19 mouse cellular contexts compared by ENCODE assay signal in genomic region chr19:21660734-21661133, GRCm38 (mm10). TPM values are rescaled to one million over a fixed set of nuclear protein-coding genes. Genes with fewer than 3 reads are reported as not detected.
DNase-seq lines count a peak whose midpoint lies in the region; ATAC-seq and TF ChIP-seq lines count a peak whose summit lies in the region.
"Had no signal": no experiment of that assay in that cellular context is flagged by ENCODE, and none has a peak within 500 bp of the region (broad histone marks: within the 10 kb centered on the region; RNA-seq: fewer than 3 reads in every experiment).

No protein-coding gene starts in this region.

- no peaks in the 10 kb centered on the region for H3K27me3 ChIP-seq in cerebellum, adult 2 months (ENCODE audit: control insufficient read depth, insufficient read depth, low read length)
- H3K27me3 ChIP-seq in forebrain, embryonic 12.5 days: no peaks in the 10 kb centered on the region
- H3K27me3 ChIP-seq: embryonic facial prominence, embryonic 13.5 days; embryonic facial prominence, embryonic 15.5 days had no signal

- ATAC-seq in forebrain, embryonic 12.5 days (ENCODE audit: low FRiP score): no peak
- ATAC-seq: forebrain, embryonic 14.5 days; forebrain, embryonic 16.5 days had no signal

- H3K4me2 ChIP-seq in forebrain, embryonic 12.5 days: no peak overlapping the region
- H3K4me2 ChIP-seq: embryonic facial prominence, embryonic 13.5 days; embryonic facial prominence, embryonic 15.5 days had no signal

- WGBS in cerebellum, adult 2 months: 2% methylated on average over 1 of the region's 1 CpGs
- 92% methylated on average over 1 of the region's 1 CpGs for whole genome bisulfite sequencing in forebrain, embryonic 12.5 days

- peak in 1 of 2 experiments; percentile 37 for DNase-seq in cerebellum, adult 2 months
- no peak for DNase-seq in cerebellum, postnatal 10 days
- no peak for DNase-seq in layer of hippocampus, adult 2 months (ENCODE audit: low spot score in 2 of 2)
- DNase-seq in layer of hippocampus, adult 18-20 months (ENCODE audit: low spot score in 2 of 2): no peak
- peak; percentile 48 for DNase-seq in Muller cell, postnatal 12 days (ENCODE audit: inconsistent ontology term)
- no peak for DNase-seq in heart, adult 9 months (ENCODE audit: low spot score in 2 of 2)
- DNase-seq: adrenal gland, adult 2 months; adrenal gland, postnatal 10 days; adrenal gland, postnatal 25 days; cerebellum, adult 11 months; cerebellum, adult 18-20 months; cerebellum, adult 9-10 months; cerebellum, postnatal 14 days had no signal

- no peak for TF ChIP-seq POLR2A in cerebellum, adult 2 months (IDR thresholded peaks at IDR 0.05; ENCODE audit: borderline replicate concordance, insufficient read depth, low read length)
- no peak for TF ChIP-seq POLR2A in embryonic fibroblast, embryonic 13.5 days (IDR thresholded peaks at IDR 0.05; ENCODE audit: low read depth, low read length)

- peaks cover 4% of the 10 kb centered on the region for H3K4me1 ChIP-seq in cerebellum, adult 2 months (ENCODE audit: control insufficient read depth, insufficient read depth, low read length)
- H3K4me1 ChIP-seq in embryonic fibroblast, embryonic 13.5 days (ENCODE audit: control insufficient read depth, insufficient read depth, low read length): peaks cover 9% of the 10 kb centered on the region
- H3K4me1 ChIP-seq in forebrain, embryonic 12.5 days: peaks cover 3% of the 10 kb centered on the region
- H3K4me1 ChIP-seq: embryonic facial prominence, embryonic 15.5 days had no signal

- H3K9ac ChIP-seq in forebrain, embryonic 12.5 days: no peak overlapping the region
- H3K9ac ChIP-seq: embryonic facial prominence, embryonic 13.5 days; embryonic facial prominence, embryonic 15.5 days had no signal

- no peak overlapping the region for H3K4me3 ChIP-seq in cerebellum, adult 2 months (replicated peaks; ENCODE audit: insufficient read depth, low read depth, low read length)
- H3K4me3 ChIP-seq in layer of hippocampus, adult 2 months: no peak overlapping the region
- H3K4me3 ChIP-seq in embryonic fibroblast, embryonic 13.5 days (ENCODE audit: insufficient read depth, low read length): no peak overlapping the region
- H3K4me3 ChIP-seq in forebrain, embryonic 12.5 days (replicated peaks): no peak overlapping the region
- H3K4me3 ChIP-seq: embryonic facial prominence, embryonic 13.5 days; embryonic facial prominence, embryonic 15.5 days had no signal

- no peak for TF ChIP-seq CTCF in cerebellum, adult 2 months (IDR thresholded peaks at IDR 0.05; ENCODE audit: borderline replicate concordance, insufficient read depth, low read depth, low read length)
- TF ChIP-seq CTCF in layer of hippocampus, adult 2 months (conservative IDR thresholded peaks at IDR 0.05): no peak
- no peak for TF ChIP-seq CTCF in embryonic fibroblast, embryonic 13.5 days (IDR thresholded peaks at IDR 0.05; ENCODE audit: borderline replicate concordance, insufficient read depth, low read length)

- no peaks in the 10 kb centered on the region for H3K9me3 ChIP-seq in forebrain, embryonic 12.5 days
- H3K9me3 ChIP-seq: embryonic facial prominence, embryonic 13.5 days; embryonic facial prominence, embryonic 15.5 days had no signal

- peak overlapping the region; percentile 23; the same call in 1 of the 2 replicates for H3K27ac ChIP-seq in cerebellum, adult 2 months (ENCODE audit: insufficient read depth, low read length)
- peak overlapping the region; percentile 47 for H3K27ac ChIP-seq in layer of hippocampus, adult 2 months
- peak overlapping the region; percentile 34; the same call in 1 of the 2 replicates for H3K27ac ChIP-seq in embryonic fibroblast, embryonic 13.5 days (ENCODE audit: insufficient read depth, low read length)
- no peak overlapping the region for H3K27ac ChIP-seq in forebrain, embryonic 12.5 days
- H3K27ac ChIP-seq: embryonic facial prominence, embryonic 13.5 days; embryonic facial prominence, embryonic 15.5 days had no signal

- no peaks in the 10 kb centered on the region; the same call in 1 of the 2 replicates for H3K36me3 ChIP-seq in forebrain, embryonic 12.5 days (replicated peaks)
- H3K36me3 ChIP-seq: embryonic facial prominence, embryonic 15.5 days had no signal

RNA-seq across cellular contexts. Expression of gene Abhd17b, which starts 7.7 kb away (rescaled TPM):
- 45.4 and 46.6 TPM in 2 replicates for polyA plus RNA-seq in cerebellum, adult 2 months (2012; rRNA removed)
- 10 to 100 TPM; 41.4 to 45.8 TPM for total RNA-seq in layer of hippocampus, adult 2 months (2021)
- 10 to 100 TPM; 40.8 to 44.6 TPM for total RNA-seq in layer of hippocampus, adult 18-20 months (2021)
- 23.2 and 25.6 TPM in 2 replicates for polyA plus RNA-seq in embryonic fibroblast, embryonic 13.5 days (2011; ENCODE audit: insufficient read length, low read depth, missing spikeins)
- polyA plus RNA-seq in forebrain, embryonic 12.5 days (2016; fragmentation: Nextera tagmentation; extraction: Ambion mirVana): 43.6 and 45.3 TPM in 2 replicates

RNA-seq across cellular contexts. Expression of gene 1110059E24Rik, which starts 8.0 kb away (rescaled TPM):
- 31.2 and 33.0 TPM in 2 replicates for polyA plus RNA-seq in cerebellum, adult 2 months (2012; rRNA removed)
- 10 to 100 TPM; 25.0 to 28.2 TPM for total RNA-seq in layer of hippocampus, adult 2 months (2021)
- 10 to 100 TPM; 23.2 to 29.0 TPM for total RNA-seq in layer of hippocampus, adult 18-20 months (2021)
- 28.4 and 38.7 TPM in 2 replicates for polyA plus RNA-seq in embryonic fibroblast, embryonic 13.5 days (2011; ENCODE audit: insufficient read length, low read depth, missing spikeins)
- polyA plus RNA-seq in forebrain, embryonic 12.5 days (2016; fragmentation: Nextera tagmentation; extraction: Ambion mirVana): 58.8 and 59.4 TPM in 2 replicates
